Comparison of ENCODE assay signal across 22 mouse cellular contexts in genomic region chr14:76694894-76695293, GRCm38 (mm10).
DNase-seq lines count a peak whose midpoint lies in the region; ATAC-seq and TF ChIP-seq lines count a peak whose summit lies in the region.
"Had no signal": no experiment of that assay in that cellular context is flagged by ENCODE, and none has a peak within 500 bp of the region (broad histone marks: within the 10 kb centered on the region; RNA-seq: fewer than 3 reads in every experiment).

No protein-coding gene starts in this region.

- no peaks in the 10 kb centered on the region for H3K36me3 ChIP-seq in hindbrain, embryonic 10.5 days
- H3K36me3 ChIP-seq in hindbrain, embryonic 11.5 days (ENCODE audit: control insufficient read depth, insufficient read depth, low read length) = no peaks in the 10 kb centered on the region
- H3K36me3 ChIP-seq in liver, embryonic 13.5 days = no peaks in the 10 kb centered on the region
- H3K36me3 ChIP-seq in liver, embryonic 11.5 days (ENCODE audit: control insufficient read depth, insufficient read depth, low read length) = no peaks in the 10 kb centered on the region
- H3K36me3 ChIP-seq in MEL (ENCODE audit: control insufficient read depth in 1 of 2, insufficient read depth in 2 of 2, low read length in 2 of 2) = peaks cover 0 to 4% of the 10 kb centered on the region in 2 experiments; a peak in 2 of 4 replicates
- H3K36me3 ChIP-seq in splenic B cell, adult 2 months (ENCODE audit: control insufficient read depth, insufficient read depth, low read length, poor library complexity, severe bottlenecking) = no peaks in the 10 kb centered on the region
- H3K36me3 ChIP-seq: forebrain, embryonic 10.5 days; heart, embryonic 15.5 days; neural tube, embryonic 15.5 days; stomach, embryonic 15.5 days had no signal

- no peak for TF ChIP-seq EP300 in MEL (IDR thresholded peaks at IDR 0.05; ENCODE audit: low read depth in 1 of 2, low read length in 2 of 2)

- no peaks in the 10 kb centered on the region for H3K79me2 ChIP-seq in MEL (ENCODE audit: control insufficient read depth, insufficient read depth, low read length, poor library complexity)

- TF ChIP-seq CTCF in MEL (IDR thresholded peaks at IDR 0.05 in 2 of 3, conservative IDR thresholded peaks at IDR 0.05 in 1 of 3; ENCODE audit: control insufficient read depth in 1 of 3, insufficient read depth in 1 of 3, low read depth in 2 of 3, low read length in 3 of 3, poor library complexity in 1 of 3, severe bottlenecking in 1 of 3) = no peak

- H3K9ac ChIP-seq in hindbrain, embryonic 11.5 days (ENCODE audit: low read depth, low read length) = no peak overlapping the region
- H3K9ac ChIP-seq in liver, embryonic 13.5 days = no peak overlapping the region
- no peak overlapping the region for H3K9ac ChIP-seq in liver, embryonic 11.5 days (ENCODE audit: low read depth, low read length)
- no peak overlapping the region for H3K9ac ChIP-seq in MEL (ENCODE audit: control insufficient read depth, low read depth, low read length, poor library complexity, severe bottlenecking)
- H3K9ac ChIP-seq: heart, embryonic 15.5 days; neural tube, embryonic 15.5 days; stomach, embryonic 15.5 days had no signal

- H3K4me1 ChIP-seq in hindbrain, embryonic 10.5 days (replicated peaks) = peaks cover 41% of the 10 kb centered on the region
- H3K4me1 ChIP-seq in hindbrain, embryonic 11.5 days (replicated peaks; ENCODE audit: control insufficient read depth, insufficient read depth, low read length) = no peaks in the 10 kb centered on the region
- peaks cover 56% of the 10 kb centered on the region for H3K4me1 ChIP-seq in liver, embryonic 13.5 days (replicated peaks)
- H3K4me1 ChIP-seq in liver, embryonic 11.5 days (replicated peaks; ENCODE audit: control insufficient read depth, insufficient read depth, low read length) = peaks cover 27% of the 10 kb centered on the region
- peaks cover 4 to 11% of the 10 kb centered on the region in 2 experiments; a peak in 2 of 4 replicates for H3K4me1 ChIP-seq in MEL (ENCODE audit: control insufficient read depth in 1 of 2, insufficient read depth in 2 of 2, low read length in 2 of 2)

- H3K27ac ChIP-seq in hindbrain, embryonic 10.5 days = 0 out of 2 replicates have a peak overlapping the region, but pooled peaks have one; percentile 40
- H3K27ac ChIP-seq in hindbrain, embryonic 11.5 days (ENCODE audit: low read depth, low read length) = no peak overlapping the region
- no peak overlapping the region; the same call in 1 of the 2 replicates for H3K27ac ChIP-seq in liver, embryonic 13.5 days
- H3K27ac ChIP-seq in liver, embryonic 11.5 days (ENCODE audit: low read depth, low read length) = no peak overlapping the region
- H3K27ac ChIP-seq in MEL (ENCODE audit: control insufficient read depth, low read depth, low read length) = no peak overlapping the region
- H3K27ac ChIP-seq: hindbrain, postnatal 0 days had no signal

- no peak for TF ChIP-seq POLR2A in MEL (IDR thresholded peaks at IDR 0.05; ENCODE audit: control insufficient read depth in 1 of 2, insufficient read depth in 1 of 2, low read depth in 1 of 2, low read length in 2 of 2, poor library complexity in 1 of 2)

- TF ChIP-seq RAD21 in MEL (IDR thresholded peaks at IDR 0.05; ENCODE audit: low read depth, low read length) = no peak

- 90% methylated on average over 8 of the region's 8 CpGs for WGBS in hindbrain, embryonic 10.5 days
- 83% methylated on average over 8 of the region's 8 CpGs for WGBS in hindbrain, embryonic 11.5 days
- WGBS in liver, embryonic 13.5 days (ENCODE audit: insufficient replicate concordance) = 42% methylated on average over 8 of the region's 8 CpGs
- 69% methylated on average over 8 of the region's 8 CpGs for WGBS in liver, embryonic 11.5 days

- DNase-seq in hindbrain, embryonic 10.5 days (ENCODE audit: low spot score) = no peak
- no peak for DNase-seq in hindbrain, embryonic 11.5 days (ENCODE audit: low spot score)
- no peak for DNase-seq in liver, embryonic 13.5 days
- DNase-seq in liver, embryonic 11.5 days (ENCODE audit: low spot score) = no peak
- no peak for DNase-seq in MEL (ENCODE audit: low read depth, low spot score)
- peak; percentile 23 for DNase-seq in splenic B cell, adult 2 months (ENCODE audit: low read depth, low spot score)
- no peak for DNase-seq in layer of hippocampus, adult 11-12 months (ENCODE audit: low spot score)
- DNase-seq in frontal cortex, adult 2 months (ENCODE audit: extremely low spot score in 1 of 2, low spot score in 1 of 2) = no peak
- DNase-seq: adrenal gland, postnatal 36 days; cerebellum, adult 11-12 months; cerebellum, postnatal 25 days; heart, postnatal 4 days; kidney, adult 2 months; left cerebral cortex, postnatal 4 days; lung, postnatal 10 days; right cerebral cortex, postnatal 25 days had no signal

- no peaks in the 10 kb centered on the region for H3K27me3 ChIP-seq in hindbrain, embryonic 10.5 days (ENCODE audit: insufficient read depth, poor library complexity, severe bottlenecking)
- no peaks in the 10 kb centered on the region for H3K27me3 ChIP-seq in hindbrain, embryonic 11.5 days (ENCODE audit: control insufficient read depth, insufficient read depth, low read length)
- no peaks in the 10 kb centered on the region for H3K27me3 ChIP-seq in liver, embryonic 13.5 days
- H3K27me3 ChIP-seq in liver, embryonic 11.5 days (replicated peaks; ENCODE audit: control insufficient read depth, insufficient read depth, low read length) = no peaks in the 10 kb centered on the region
- no peaks in the 10 kb centered on the region for H3K27me3 ChIP-seq in MEL (ENCODE audit: control insufficient read depth in 1 of 2, insufficient read depth in 2 of 2, low read length in 2 of 2)
- H3K27me3 ChIP-seq in splenic B cell, adult 2 months (ENCODE audit: control insufficient read depth, insufficient read depth, low read length, poor library complexity, severe bottlenecking) = no peaks in the 10 kb centered on the region
- H3K27me3 ChIP-seq: heart, embryonic 15.5 days; neural tube, embryonic 15.5 days; stomach, embryonic 15.5 days had no signal

- no peak overlapping the region for H3K4me2 ChIP-seq in hindbrain, embryonic 11.5 days (replicated peaks; ENCODE audit: low read depth, low read length)
- peak overlapping the region; percentile 57 for H3K4me2 ChIP-seq in liver, embryonic 13.5 days
- H3K4me2 ChIP-seq in liver, embryonic 11.5 days = no peak overlapping the region
- H3K4me2 ChIP-seq: heart, embryonic 15.5 days; neural tube, embryonic 15.5 days; stomach, embryonic 15.5 days had no signal

- ATAC-seq in hindbrain, embryonic 11.5 days (ENCODE audit: low FRiP score) = no peak
- ATAC-seq in liver, embryonic 13.5 days (ENCODE audit: low read depth) = no peak
- ATAC-seq in liver, embryonic 11.5 days (replicated peaks; ENCODE audit: low FRiP score) = no peak
- ATAC-seq: hindbrain, postnatal 0 days; midbrain, embryonic 16.5 days had no signal

- no peak overlapping the region for H3K4me3 ChIP-seq in hindbrain, embryonic 10.5 days
- H3K4me3 ChIP-seq in hindbrain, embryonic 11.5 days (ENCODE audit: low read depth, low read length) = no peak overlapping the region
- no peak overlapping the region for H3K4me3 ChIP-seq in liver, embryonic 13.5 days (replicated peaks)
- H3K4me3 ChIP-seq in liver, embryonic 11.5 days (ENCODE audit: low read depth, low read length) = no peak overlapping the region
- peak overlapping the region; percentile 2 to 64; a peak in 3 of 4 replicates for H3K4me3 ChIP-seq in MEL (ENCODE audit: control insufficient read depth in 1 of 2, insufficient read depth in 1 of 2, low read depth in 2 of 2, low read length in 2 of 2)
- H3K4me3 ChIP-seq: forebrain, embryonic 10.5 days; heart, embryonic 15.5 days; neural tube, embryonic 15.5 days; stomach, embryonic 15.5 days had no signal

- no peaks in the 10 kb centered on the region for H3K9me3 ChIP-seq in hindbrain, embryonic 10.5 days
- no peaks in the 10 kb centered on the region for H3K9me3 ChIP-seq in hindbrain, embryonic 11.5 days (ENCODE audit: control insufficient read depth, low read length)
- no peaks in the 10 kb centered on the region for H3K9me3 ChIP-seq in liver, embryonic 13.5 days (replicated peaks)
- H3K9me3 ChIP-seq in liver, embryonic 11.5 days (ENCODE audit: control insufficient read depth, low read length) = no peaks in the 10 kb centered on the region
- no peaks in the 10 kb centered on the region for H3K9me3 ChIP-seq in MEL (replicated peaks; ENCODE audit: insufficient read depth, low read length)
- H3K9me3 ChIP-seq: forebrain, embryonic 10.5 days; heart, embryonic 15.5 days; neural tube, embryonic 15.5 days; stomach, embryonic 15.5 days had no signal

TF ChIP-seq in MEL, 35 proteins besides CTCF, POLR2A, EP300 and RAD21:
- TF ChIP-seq ZNF384 (IDR thresholded peaks at IDR 0.05; ENCODE audit: low read depth, low read length) (no peak), TAL1 (IDR thresholded peaks at IDR 0.05; ENCODE audit: low read length) (no peak), MYC (IDR thresholded peaks at IDR 0.05; ENCODE audit: low read depth, low read length) (no peak), ETS1 (IDR thresholded peaks at IDR 0.05; ENCODE audit: low read depth, low read length) (no peak), CHD1 (IDR thresholded peaks at IDR 0.05; ENCODE audit: low read depth, low read length) (no peak), MXI1 (IDR thresholded peaks at IDR 0.05; ENCODE audit: low read depth, low read length) (no peak), NELFE (IDR thresholded peaks at IDR 0.05; ENCODE audit: low read depth, low read length) (no peak), JUND (IDR thresholded peaks at IDR 0.05; ENCODE audit: low read depth, low read length) (no peak), ZC3H11A (IDR thresholded peaks at IDR 0.05; ENCODE audit: low read depth, low read length) (no peak), BHLHE40 (IDR thresholded peaks at IDR 0.05; ENCODE audit: borderline replicate concordance, low read depth, low read length) (no peak), MAFK (IDR thresholded peaks at IDR 0.05; ENCODE audit: borderline replicate concordance, low read depth, low read length) (no peak), KAT2A (conservative IDR thresholded peaks at IDR 0.05; ENCODE audit: low read depth, low read length) (no peak), MAX (IDR thresholded peaks at IDR 0.05; ENCODE audit: low read length) (no peak), USF1 (IDR thresholded peaks at IDR 0.05; ENCODE audit: low read depth, low read length) (no peak), ZMIZ1 (IDR thresholded peaks at IDR 0.05; ENCODE audit: low read depth, low read length) (no peak)

Comparison
In these comparisons a context has a peak if more than half of its experiments do, and no peak if none do; other contexts are left out.
1. H3K4me3 ChIP-seq: peak in MEL (2 of 2); none in hindbrain, embryonic 10.5 days (single experiment), hindbrain, embryonic 11.5 days (single experiment), liver, embryonic 13.5 days (single experiment) and liver, embryonic 11.5 days (single experiment).